Mouse (Mus musculus) limb, embryonic 12.5 days (tissue): ENCODE data around the gene Gck. TPM values are rescaled to one million over a fixed set of nuclear protein-coding genes. Genes with fewer than 3 reads are reported as not detected.

Source experiments
- ATAC-seq: fragments of 200-750 bp; cut with Nextera tagmentation; 2 replicates; pipeline ENCODE4 v1.8.0; 2017; ENCODE audit warnings: low read depth, moderate TSS enrichment; ENCODE audit not compliant: insufficient number of reproducible peaks, insufficient read depth, low FRiP score, low TSS enrichment
- H3K27ac ChIP-seq: fragments of 300-500 bp; sonication (generic); 2 replicates; pipeline ENCODE4 v1.5.1; 2016; ENCODE audit warnings: mild to moderate bottlenecking, moderate library complexity
- H3K27me3 ChIP-seq: fragments of 300-500 bp; sonication (generic); 2 replicates; pipeline ENCODE4 v1.6.1; 2016; ENCODE audit warnings: mild to moderate bottlenecking, moderate library complexity
- H3K36me3 ChIP-seq: fragments of 300-500 bp; sonication (generic); 2 replicates; pipeline ENCODE4 v1.6.1; 2016; ENCODE audit warnings: mild to moderate bottlenecking, moderate library complexity
- H3K4me1 ChIP-seq: fragments of 300-500 bp; sonication (generic); replicated peaks from 2 replicates; pipeline ENCODE4 v1.6.1; 2016
- H3K4me2 ChIP-seq: fragments of 300-500 bp; sonication (generic); 2 replicates; pipeline ENCODE4 v1.6.1; 2016; ENCODE audit warnings: mild to moderate bottlenecking, moderate library complexity
- H3K4me3 ChIP-seq: fragments of 300-500 bp; sonication (generic); replicated peaks from 2 replicates; pipeline ENCODE4 v1.5.1; 2016; ENCODE audit warnings: mild to moderate bottlenecking
- H3K9ac ChIP-seq: fragments of 300-500 bp; sonication (generic); replicated peaks from 2 replicates; pipeline ENCODE4 v1.6.1; 2016; ENCODE audit warnings: mild to moderate bottlenecking, moderate library complexity
- H3K9me3 ChIP-seq: fragments of 300-500 bp; sonication (generic); 2 replicates; pipeline ENCODE4 v1.6.1; 2016; ENCODE audit warnings: mild to moderate bottlenecking, moderate library complexity
- WGBS: fragments of 180-500 bp; shearing (Covaris S2); methylation state at CpG from one replicate; pipeline ENCODE4 v1.1.7; 2016; 5-methylcytosine and 5-hydroxymethylcytosine counted together
- polyA plus RNA-seq: library from polyadenylated mRNA; unstranded; fragments of >200 nt; fragmentation: Nextera tagmentation; extraction: Ambion mirVana; gene quantifications from 2 replicates; pipeline ENCODE4 v1.2.1, GENCODE M21; 2016

Gene Gck
- polyA plus RNA-seq, 1 experiment from 2014 or later: 0.78 TPM

DNA sequence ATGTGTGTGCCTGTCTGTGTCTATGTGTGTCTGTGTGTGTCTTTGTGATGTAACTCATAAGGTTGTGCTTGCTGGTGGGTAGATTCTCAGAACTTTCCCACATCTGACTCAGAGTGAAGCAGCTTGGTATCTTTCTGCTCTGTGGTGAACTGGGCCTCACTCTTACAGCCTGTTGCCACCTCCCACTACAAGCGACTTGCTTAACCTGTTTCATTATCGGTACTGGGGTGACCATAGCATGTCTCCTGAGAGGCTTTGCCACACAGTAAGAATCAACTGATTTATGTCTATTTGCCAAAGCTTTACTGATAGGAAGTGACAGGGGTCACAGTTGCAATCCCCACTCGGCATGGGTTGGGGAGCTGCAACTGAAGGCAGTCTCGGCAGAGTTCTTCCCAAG is 41.2 kb downstream of the Gck start:
- ATAC-seq: no peak
- no peaks in the 10 kb centered on the region; the same call in 1 of the 2 replicates for H3K4me1 ChIP-seq
- H3K4me2 ChIP-seq: no peak overlapping the region
- H3K36me3 ChIP-seq: no peaks in the 10 kb centered on the region
- H3K9me3 ChIP-seq: no peaks in the 10 kb centered on the region
- 81% methylated on average over 4 of the region's 4 CpGs for WGBS
- H3K27me3 ChIP-seq: no peaks in the 10 kb centered on the region
- no peak overlapping the region for H3K4me3 ChIP-seq
- H3K9ac ChIP-seq: no peak overlapping the region
- no peak overlapping the region for H3K27ac ChIP-seq

- Histone ChIP-seq H3K9me3 (no peaks in the 10 kb centered on the region), H3K9ac (no peak overlapping the region), H3K36me3 (no peaks in the 10 kb centered on the region), H3K27ac (no peak overlapping the region), H3K27me3 (peaks cover 10% of the 10 kb centered on the region; the same call in 1 of the 2 replicates), H3K4me2 (no peak overlapping the region), H3K4me3 (no peak overlapping the region), H3K4me1 (peaks cover 9% of the 10 kb centered on the region)
- WGBS: 66% methylated on average over 5 of the region's 5 CpGs
- ATAC-seq: no peak
These were observed 42.8 kb downstream of the Gck start for GRCm38 (mm10) chr11:5907096-5907495.

DNA sequence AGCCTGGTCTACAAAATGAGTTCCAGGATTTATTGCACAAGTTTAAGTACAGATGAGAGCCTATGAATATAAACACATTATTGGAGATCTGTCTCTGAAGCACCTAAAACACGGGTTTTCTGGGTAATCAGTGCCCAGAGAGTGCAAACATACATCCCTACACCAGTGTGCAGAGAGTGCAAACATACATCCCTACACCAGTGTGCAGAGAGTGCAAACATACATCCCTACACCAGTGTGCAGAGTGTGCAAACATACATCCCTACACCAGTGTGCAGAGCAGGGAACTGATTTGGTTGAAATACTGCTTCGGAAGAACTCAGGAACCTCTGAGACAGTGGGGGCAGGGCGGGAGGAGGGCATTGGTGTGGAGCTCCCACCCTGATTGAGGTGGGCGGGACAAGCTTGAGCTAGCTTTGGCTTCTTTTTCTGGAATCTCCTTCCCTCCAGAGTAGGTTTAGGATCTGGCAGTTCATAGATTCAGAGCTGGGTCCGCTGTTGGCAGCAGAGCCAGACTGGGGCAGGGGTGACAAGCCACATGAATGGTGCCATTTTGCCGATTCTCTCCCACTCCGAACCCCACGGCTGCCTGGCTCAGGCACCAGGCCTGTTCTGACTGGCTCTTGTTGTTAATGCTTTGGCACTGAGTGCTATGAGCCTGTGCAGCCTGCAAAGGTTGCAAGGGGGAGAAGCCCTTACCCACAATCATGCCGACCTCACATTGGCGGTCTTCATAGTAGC is 43.9 kb downstream of the Gck start:
- WGBS: 80% methylated on average over 10 of the region's 10 CpGs
- no peak overlapping the region for H3K4me3 ChIP-seq

GRCm38 (mm10) chr11:5904871-5905270 is 45.0 kb downstream of the Gck start:
- Histone ChIP-seq H3K27me3 (peaks cover 28% of the 10 kb centered on the region), H3K36me3 (no peaks in the 10 kb centered on the region), H3K4me1 (peaks cover 20% of the 10 kb centered on the region), H3K9me3 (no peaks in the 10 kb centered on the region), H3K27ac (no peak overlapping the region), H3K4me2 (no peak overlapping the region), H3K4me3 (no peak overlapping the region), H3K9ac (no peak overlapping the region)
- 93% methylated on average over 6 of the region's 6 CpGs for WGBS
- ATAC-seq: no peak

More for the DNA sequence above, 43.9 kb downstream of the Gck start:
- no peak overlapping the region for H3K4me2 ChIP-seq
- H3K36me3 ChIP-seq: no peaks in the 10 kb centered on the region
- H3K27ac ChIP-seq: no peak overlapping the region
- peaks cover 18% of the 10 kb centered on the region; the same call in 1 of the 2 replicates for H3K27me3 ChIP-seq
- H3K9me3 ChIP-seq: no peaks in the 10 kb centered on the region
- ATAC-seq: no peak
- H3K9ac ChIP-seq: no peak overlapping the region
- H3K4me1 ChIP-seq: peaks cover 20% of the 10 kb centered on the region

DNA sequence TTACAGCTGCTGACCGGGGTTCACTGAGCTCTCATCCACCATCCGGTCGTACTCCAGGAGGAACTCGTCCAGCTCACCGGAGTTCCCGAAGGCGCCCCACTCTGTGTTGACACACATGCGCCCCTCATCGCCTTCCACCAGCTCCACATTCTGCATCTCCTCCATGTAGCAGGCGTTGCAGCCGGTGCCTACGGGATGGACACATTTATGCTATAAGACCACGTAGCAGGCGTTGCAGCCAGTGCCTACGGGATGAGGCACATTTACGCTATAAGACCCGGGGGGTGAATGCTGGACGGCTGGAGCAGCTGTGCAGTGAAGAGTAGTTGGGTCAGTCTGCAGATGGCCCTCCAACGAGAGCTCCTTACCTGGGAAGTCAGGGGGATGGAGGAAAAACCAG is 45.5 kb downstream of the Gck start:
- H3K9me3 ChIP-seq: no peaks in the 10 kb centered on the region
- no peak overlapping the region for H3K27ac ChIP-seq
- no peaks in the 10 kb centered on the region for H3K36me3 ChIP-seq
- no peak overlapping the region for H3K4me3 ChIP-seq
- peaks cover 20% of the 10 kb centered on the region for H3K4me1 ChIP-seq
- no peak overlapping the region for H3K4me2 ChIP-seq
- 0 out of 2 replicates have a peak overlapping the region, but pooled peaks have one; percentile 24 for H3K9ac ChIP-seq
- peaks cover 32% of the 10 kb centered on the region for H3K27me3 ChIP-seq
- 83% methylated on average over 19 of the region's 19 CpGs for WGBS
- no peak for ATAC-seq

DNA sequence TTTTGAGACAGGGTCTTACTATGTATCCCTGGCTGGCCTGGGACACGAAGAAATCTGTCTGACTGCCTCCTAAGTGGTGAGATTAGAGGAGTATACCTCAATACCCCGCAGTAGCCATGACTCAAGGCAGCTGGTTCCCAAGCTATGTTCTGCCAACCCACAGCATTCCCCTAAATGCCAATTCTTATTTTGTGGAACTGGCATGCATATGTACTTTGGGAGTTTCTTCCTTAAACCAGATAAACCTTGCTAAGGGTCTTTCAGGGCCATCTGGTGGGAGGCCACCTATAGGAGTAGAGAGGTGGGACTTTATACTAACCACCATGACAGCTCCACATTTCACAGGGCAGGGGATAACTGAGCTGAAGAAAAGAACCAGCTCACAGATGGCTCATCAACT is 46.0 kb downstream of the Gck start:
- Histone ChIP-seq H3K27me3 (peaks cover 37% of the 10 kb centered on the region), H3K4me3 (no peak overlapping the region), H3K36me3 (no peaks in the 10 kb centered on the region), H3K4me2 (no peak overlapping the region), H3K9me3 (no peaks in the 10 kb centered on the region), H3K9ac (0 out of 2 replicates have a peak overlapping the region, but pooled peaks have one; percentile 24), H3K27ac (no peak overlapping the region), H3K4me1 (peaks cover 20% of the 10 kb centered on the region)
- WGBS: 89% methylated on average over 2 of the region's 2 CpGs
- no peak for ATAC-seq

DNA sequence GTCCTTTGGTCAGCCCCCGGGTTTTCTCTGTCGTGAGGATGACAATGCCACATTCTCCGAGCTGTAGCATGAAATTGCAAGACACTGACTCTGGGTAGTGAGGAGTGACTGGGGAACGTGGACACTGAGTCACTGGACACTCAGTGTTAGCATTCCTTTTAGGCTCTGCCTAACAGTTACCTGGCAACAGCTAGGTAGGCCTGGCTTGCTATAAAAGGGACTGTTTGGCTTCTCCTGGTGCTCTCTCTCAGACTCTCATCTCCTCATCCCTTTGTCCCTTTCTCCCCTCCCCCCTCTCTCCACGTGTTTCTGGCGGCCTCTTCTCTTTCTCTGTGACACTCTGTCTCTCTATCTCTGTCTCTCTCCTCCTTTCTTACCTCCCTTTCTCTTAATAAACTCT is 47.5 kb downstream of the Gck start:
- H3K9ac ChIP-seq: peak overlapping the region; percentile 59; the same call in 1 of the 2 replicates
- peaks cover 51% of the 10 kb centered on the region for H3K27me3 ChIP-seq
- H3K4me3 ChIP-seq: peak overlapping the region; percentile 45
- H3K4me1 ChIP-seq: peaks cover 27% of the 10 kb centered on the region
- no peak overlapping the region for H3K27ac ChIP-seq
- no peak; the same call in 1 of the 2 replicates for ATAC-seq
- no peaks in the 10 kb centered on the region for H3K9me3 ChIP-seq
- H3K36me3 ChIP-seq: no peaks in the 10 kb centered on the region
- H3K4me2 ChIP-seq: peak overlapping the region; percentile 69
- 15% methylated on average over 6 of the region's 6 CpGs for WGBS

- WGBS: under 1% methylated on average over 32 of the region's 32 CpGs
- peak; percentile 57; the same call in 1 of the 2 replicates for ATAC-seq
- Histone ChIP-seq H3K4me2 (peak overlapping the region; percentile 69), H3K36me3 (no peaks in the 10 kb centered on the region), H3K4me3 (peak overlapping the region; percentile 45), H3K4me1 (peaks cover 31% of the 10 kb centered on the region), H3K9ac (peak overlapping the region; percentile 59), H3K9me3 (no peaks in the 10 kb centered on the region), H3K27ac (no peak overlapping the region), H3K27me3 (peaks cover 56% of the 10 kb centered on the region)
These were observed 47.9 kb downstream of the Gck start for GRCm38 (mm10) chr11:5901950-5902349.

- ATAC-seq: no peak
- H3K9me3 ChIP-seq: no peaks in the 10 kb centered on the region
These were observed 48.6 kb downstream of the Gck start for GRCm38 (mm10) chr11:5901320-5901719.

GRCm38 (mm10) chr11:5899286-5899685 is 50.6 kb downstream of the Gck start:
- no peak overlapping the region for H3K4me2 ChIP-seq
- peaks cover 68% of the 10 kb centered on the region for H3K27me3 ChIP-seq
- WGBS: 87% methylated on average over 10 of the region's 10 CpGs
- H3K9ac ChIP-seq: no peak overlapping the region
- no peaks in the 10 kb centered on the region for H3K9me3 ChIP-seq
- no peak for ATAC-seq
- H3K4me1 ChIP-seq: peaks cover 39% of the 10 kb centered on the region
- no peak overlapping the region for H3K27ac ChIP-seq
- no peaks in the 10 kb centered on the region for H3K36me3 ChIP-seq
- no peak overlapping the region for H3K4me3 ChIP-seq

More at GRCm38 (mm10) chr11:5901320-5901719, 48.6 kb downstream of the Gck start:
- Histone ChIP-seq H3K36me3 (no peaks in the 10 kb centered on the region), H3K9ac (peak overlapping the region; percentile 59), H3K27me3 (peaks cover 62% of the 10 kb centered on the region), H3K4me2 (peak overlapping the region; percentile 69), H3K4me3 (peak overlapping the region; percentile 45), H3K4me1 (peaks cover 33% of the 10 kb centered on the region), H3K27ac (no peak overlapping the region)
- 25% methylated on average over 3 of the region's 3 CpGs for WGBS

DNA sequence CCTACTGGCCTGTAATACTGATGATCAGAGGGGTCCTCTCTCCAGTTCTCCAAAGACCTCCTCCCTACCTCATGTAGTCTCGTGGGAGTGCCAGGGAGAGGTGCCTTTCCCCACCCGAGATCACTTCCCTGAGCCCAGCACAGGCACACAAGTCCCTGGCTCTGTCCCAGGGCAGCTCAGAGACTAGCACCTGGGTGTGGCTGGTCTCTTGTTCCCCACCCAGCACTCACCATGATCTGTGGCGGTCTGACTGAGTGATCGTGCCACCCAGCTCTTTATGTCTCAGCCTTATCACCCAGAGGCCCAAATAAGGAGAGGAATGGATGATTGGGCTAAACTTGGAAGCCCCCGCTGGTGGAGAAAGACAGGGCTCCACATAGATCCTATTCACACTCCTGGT is 51.4 kb downstream of the Gck start, which contains the start of gene Myl7:
TSS of gene Myl7 (minus strand) at position 252 of the 400 bp plus-strand sequence.
- ATAC-seq: no peak
- Histone ChIP-seq H3K4me1 (peaks cover 40% of the 10 kb centered on the region), H3K36me3 (no peaks in the 10 kb centered on the region), H3K27ac (no peak within 1 kb of the TSS), H3K4me2 (0 out of 2 replicates have a peak within 1 kb of the TSS, but pooled peaks have one; percentile 15), H3K27me3 (peaks cover 68% of the 10 kb centered on the region), H3K9ac (no peak within 1 kb of the TSS), H3K4me3 (no peak within 1 kb of the TSS), H3K9me3 (no peaks in the 10 kb centered on the region)
- 61% methylated on average over 5 of the region's 5 CpGs for WGBS
